Mouse (Mus musculus) liver, adult 2 months (tissue): ENCODE data around the gene Intu.

Source experiments
- CTCF ChIP-seq: fragments of 200-500 bp; IDR thresholded peaks from 2 replicates; pipeline ENCODE4 v1.5.1; 2011; ENCODE audit warnings: low read depth, low read length, control low read depth
- POLR2A ChIP-seq: fragments of 200-500 bp; IDR thresholded peaks from 2 replicates; pipeline ENCODE4 v1.6.1; 2011; ENCODE audit warnings: low read length, control low read depth; ENCODE audit not compliant: insufficient read depth; ENCODE audit errors: extremely low read depth

GRCm38 (mm10) chr3:40682404-40682803 is 151.3 kb downstream of the Intu start:
- TF ChIP-seq POLR2A (no peak), CTCF (no peak)
